Mouse (Mus musculus): ENCODE results near the gene 1110032A03Rik. TPM values are rescaled to one million over a fixed set of nuclear protein-coding genes. Genes with fewer than 3 reads are reported as not detected.

1110032A03Rik gene
- polyA plus RNA-seq (2012; rRNA removed), result 109 and 170 TPM in 2 replicates

DNA sequence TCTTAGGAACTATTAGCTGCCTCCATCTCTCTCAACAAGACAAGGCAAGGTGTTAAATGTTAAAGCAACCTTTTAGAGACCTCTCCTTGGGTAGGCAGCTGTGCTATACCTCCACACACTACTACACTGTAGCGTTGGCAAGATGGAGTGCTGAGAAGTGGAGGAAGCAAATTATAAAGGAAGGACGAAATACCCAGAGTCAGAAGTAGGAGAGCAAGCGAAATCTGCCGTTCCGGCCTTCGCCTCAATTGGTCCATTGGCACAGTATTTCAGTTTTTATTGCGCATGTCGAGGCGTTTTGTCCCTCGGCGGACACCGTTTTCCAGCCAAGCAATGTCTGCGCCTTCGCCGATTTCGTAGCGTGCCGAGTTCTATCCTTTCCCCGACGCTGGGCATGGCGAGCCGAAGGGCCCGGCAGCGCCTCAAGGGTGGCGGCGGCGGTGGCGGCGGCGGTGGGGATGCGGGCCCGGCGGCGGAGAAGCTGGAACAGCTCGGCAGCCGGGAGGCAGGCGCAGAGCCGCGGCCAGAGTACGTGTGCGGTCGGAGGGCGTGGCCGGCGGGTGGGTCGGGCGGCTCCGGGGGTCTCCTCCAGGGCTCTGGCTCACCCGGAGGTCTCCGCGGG lies at the start of gene 1110032A03Rik, which contains the start of gene Alg9:
Gene 1110032A03Rik, minus strand, starts transcription at position 530 of the 622 bp plus-strand sequence.
Gene Alg9, plus strand, starts transcription at position 29 of the 622 bp plus-strand sequence.
- DNase-seq (ENCODE audit: low read depth), result no peak

DNA sequence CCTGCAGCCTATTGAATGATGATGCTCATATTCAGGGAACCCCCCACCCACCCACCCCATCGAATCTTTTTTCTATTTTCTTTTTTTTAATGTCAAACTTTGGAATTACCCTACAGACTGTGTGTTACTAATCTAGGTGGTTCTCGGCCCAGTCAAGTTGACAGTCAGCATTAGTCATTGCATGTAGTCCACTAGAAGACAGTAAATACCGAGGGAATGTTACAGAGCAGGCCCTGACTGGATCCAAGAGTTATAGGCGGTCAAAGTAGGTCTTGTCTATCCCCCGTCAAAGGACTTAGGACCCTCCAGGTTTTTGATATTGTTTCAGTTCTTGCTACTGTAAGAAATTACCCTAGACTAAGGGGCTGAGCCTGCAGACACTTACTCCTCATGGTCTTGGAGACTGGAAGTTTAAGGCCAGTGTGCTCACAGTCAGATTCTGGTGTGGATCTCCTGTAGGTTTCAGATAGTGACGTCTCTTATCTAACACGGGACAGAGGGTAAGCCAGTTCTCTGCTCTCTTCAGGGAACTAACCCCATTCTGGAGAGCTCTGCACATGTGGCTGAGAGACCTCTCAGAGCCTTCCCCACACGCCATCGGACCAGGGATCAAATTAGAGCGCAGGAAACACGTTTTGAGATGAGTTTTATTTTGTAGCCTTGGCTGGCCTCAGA lies 48.6 kb upstream of the 1110032A03Rik start:
- DNase-seq (ENCODE audit: low read depth), result no peak

- no peak for DNase-seq (ENCODE audit: low read depth)
Observed at GRCm38 (mm10) chr9:50822216-50822615, 46.9 kb upstream of the 1110032A03Rik start.

DNA sequence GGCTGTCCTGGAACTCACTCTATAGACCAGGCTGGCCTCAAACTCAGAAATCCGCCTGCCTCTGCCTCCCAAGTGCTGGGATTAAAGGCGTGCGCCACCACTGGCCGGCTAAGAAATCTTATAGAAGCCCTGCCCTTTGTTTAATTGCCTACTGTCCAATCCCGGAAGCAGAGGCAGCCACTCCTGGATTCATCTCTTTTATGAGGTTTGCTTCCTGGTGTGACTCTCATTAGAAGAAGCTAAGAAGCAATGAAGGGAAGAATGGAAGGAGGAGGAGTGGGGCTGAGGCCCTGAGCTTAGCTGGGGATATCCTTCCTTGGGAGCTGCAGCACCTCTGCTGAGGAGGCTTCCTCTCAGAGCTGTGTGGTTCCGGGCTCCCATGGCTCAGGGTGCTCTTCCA lies 46.3 kb upstream of the 1110032A03Rik start:
- DNase-seq (ENCODE audit: low read depth), result no peak

DNA sequence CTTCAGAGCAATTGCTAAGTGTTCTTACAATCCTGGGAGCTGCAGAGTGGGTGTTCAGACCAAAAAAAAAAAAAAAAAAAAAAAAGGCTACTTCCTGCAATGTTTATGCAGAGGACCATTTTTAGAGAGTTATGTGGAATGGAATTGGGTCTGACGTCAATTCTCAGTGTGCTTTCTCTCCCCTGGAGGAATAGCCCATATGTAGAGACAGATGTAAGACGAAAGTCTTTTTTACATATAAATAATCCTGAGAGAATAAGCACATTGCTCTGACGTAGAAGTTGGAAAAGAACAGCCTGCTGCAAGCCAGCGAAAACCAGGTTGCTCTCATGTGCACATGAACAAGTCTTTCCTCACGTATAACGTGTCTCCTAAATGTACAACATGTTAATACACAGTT lies 44.4 kb upstream of the 1110032A03Rik start:
- no peak for DNase-seq (ENCODE audit: low read depth)

GRCm38 (mm10) chr9:50818050-50818449 lies 42.7 kb upstream of the 1110032A03Rik start:
- no peak for DNase-seq (ENCODE audit: low read depth)

DNA sequence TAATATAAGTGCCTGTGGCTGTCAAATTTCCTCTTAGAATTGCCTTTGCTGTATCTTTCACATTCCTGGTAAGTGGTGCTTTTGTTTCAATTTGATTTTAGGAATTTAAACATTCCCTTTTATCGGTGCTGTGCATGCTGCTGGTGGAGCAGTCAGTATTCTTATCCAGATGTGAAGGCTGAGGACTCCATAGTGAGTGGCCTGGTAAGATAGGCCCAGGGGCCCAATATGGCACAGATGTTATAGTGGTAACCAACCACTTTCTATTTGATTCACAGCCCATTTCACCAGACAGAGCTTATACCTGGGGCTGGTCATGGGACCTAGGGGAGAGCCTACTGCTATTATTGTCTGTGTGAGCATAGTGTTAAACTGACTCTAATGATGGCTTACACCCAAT lies 41.2 kb upstream of the 1110032A03Rik start:
- DNase-seq (ENCODE audit: low read depth), result no peak

DNA sequence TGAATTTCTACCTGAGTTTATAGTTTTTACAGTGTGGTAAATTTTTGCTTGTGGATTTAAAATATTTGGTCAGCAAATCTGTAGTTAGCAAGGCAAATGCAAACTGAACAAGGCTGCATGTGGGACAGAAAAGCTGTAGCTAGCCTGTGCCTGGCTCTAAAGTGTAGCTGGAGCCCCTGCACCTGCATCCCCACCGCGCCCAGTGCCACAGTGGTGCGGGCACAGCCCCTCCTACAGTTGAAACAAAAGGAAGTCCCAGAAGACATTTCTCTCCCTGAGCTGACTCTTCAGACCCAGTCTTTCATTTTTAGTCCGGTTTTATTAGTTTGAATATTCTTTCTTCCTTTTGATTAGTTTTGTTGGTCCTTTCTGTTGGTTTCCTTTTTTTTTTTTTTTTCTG lies 40.3 kb upstream of the 1110032A03Rik start:
- DNase-seq (ENCODE audit: low read depth), result no peak

DNA sequence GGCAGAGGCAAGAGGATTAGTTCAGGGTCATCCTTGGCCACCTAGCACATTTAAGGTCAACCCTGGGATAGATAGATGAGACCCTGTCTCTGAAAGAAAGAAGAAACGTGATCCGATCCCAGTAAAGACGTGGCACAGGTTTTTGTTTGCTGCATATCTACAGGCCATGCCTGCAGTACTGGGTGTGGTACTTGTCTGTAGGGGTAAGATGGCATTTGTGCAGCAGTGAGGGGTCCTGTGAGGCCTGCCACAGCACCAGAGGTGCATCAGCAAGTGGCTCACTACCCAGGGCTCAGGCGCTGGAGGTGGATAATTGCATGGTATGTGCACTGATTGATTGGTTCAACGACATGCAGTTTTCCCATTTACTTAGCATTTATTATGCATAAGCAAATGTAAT lies 38.5 kb upstream of the 1110032A03Rik start:
- DNase-seq (ENCODE audit: low read depth), result no peak

DNA sequence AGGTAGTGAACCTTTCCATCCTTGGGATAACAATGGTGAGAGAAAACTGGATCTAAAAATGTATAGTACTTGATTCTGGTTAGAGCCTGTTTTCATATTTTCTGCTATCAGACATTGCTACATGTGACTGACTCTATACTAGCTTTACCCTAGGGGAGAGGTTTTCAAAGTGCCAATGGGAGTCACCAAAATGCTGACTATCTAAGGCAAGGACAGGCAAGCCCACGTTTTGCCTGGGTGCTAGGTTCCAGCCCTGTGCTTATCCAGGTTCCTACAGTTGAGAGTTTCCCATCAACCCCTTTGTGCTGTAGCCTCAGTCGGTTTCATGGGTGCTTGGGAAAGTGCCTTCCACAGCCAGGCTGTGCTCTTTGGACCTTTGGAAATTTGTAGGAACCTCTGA lies 36.4 kb upstream of the 1110032A03Rik start:
- DNase-seq (ENCODE audit: low read depth), result no peak

- no peak for DNase-seq (ENCODE audit: low read depth)
Observed at GRCm38 (mm10) chr9:50811187-50811586, 35.9 kb upstream of the 1110032A03Rik start.

DNA sequence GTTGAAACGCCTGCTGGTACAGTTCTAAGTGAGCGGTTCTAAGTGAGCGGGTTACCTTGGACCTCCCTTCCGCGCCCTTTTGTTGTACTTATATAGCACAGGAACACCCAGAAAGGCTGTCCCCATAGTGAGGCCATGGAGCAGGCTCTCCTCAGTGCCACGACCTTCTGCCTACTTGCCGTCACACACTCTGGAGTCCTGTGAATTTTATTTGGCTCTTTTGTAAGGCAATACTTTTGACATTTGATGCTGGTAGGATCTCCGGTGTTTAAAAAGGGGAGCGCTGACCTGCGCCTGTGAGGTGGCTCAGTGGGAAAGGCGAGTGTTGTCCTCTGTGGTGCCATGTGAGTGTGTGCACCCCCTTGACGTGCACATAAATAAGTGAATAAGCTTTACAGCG lies 33.8 kb upstream of the 1110032A03Rik start:
- no peak for DNase-seq (ENCODE audit: low read depth)

GRCm38 (mm10) chr9:50808471-50808870 lies 33.2 kb upstream of the 1110032A03Rik start:
- DNase-seq (ENCODE audit: low read depth), result no peak

GRCm38 (mm10) chr9:50803055-50803671 lies 27.8 kb upstream of the 1110032A03Rik start:
- no peak for DNase-seq (ENCODE audit: low read depth)

- DNase-seq (ENCODE audit: low read depth), result no peak
Observed at GRCm38 (mm10) chr9:50800985-50801384, 25.7 kb upstream of the 1110032A03Rik start.

DNA sequence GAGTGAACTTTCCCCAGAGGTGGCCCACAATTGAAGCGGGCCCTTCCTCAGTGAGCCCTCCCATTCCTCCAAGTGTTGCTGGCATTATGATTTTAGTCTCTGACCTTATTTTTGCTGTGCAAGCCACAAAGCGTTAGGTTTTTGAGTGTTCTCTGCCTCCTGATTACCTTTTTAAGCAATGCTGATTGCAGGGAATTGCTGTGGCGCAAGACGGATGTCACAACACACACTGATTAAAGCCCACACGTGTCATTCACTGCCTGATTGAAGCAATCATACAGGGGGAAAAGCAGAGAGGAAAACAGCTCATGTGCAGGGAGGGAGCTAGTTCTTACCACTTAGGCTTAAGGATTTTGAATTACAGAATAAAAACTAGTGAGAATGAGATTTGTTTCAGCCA lies 23.0 kb upstream of the 1110032A03Rik start:
- DNase-seq (ENCODE audit: low read depth), result peak; percentile 49

DNA sequence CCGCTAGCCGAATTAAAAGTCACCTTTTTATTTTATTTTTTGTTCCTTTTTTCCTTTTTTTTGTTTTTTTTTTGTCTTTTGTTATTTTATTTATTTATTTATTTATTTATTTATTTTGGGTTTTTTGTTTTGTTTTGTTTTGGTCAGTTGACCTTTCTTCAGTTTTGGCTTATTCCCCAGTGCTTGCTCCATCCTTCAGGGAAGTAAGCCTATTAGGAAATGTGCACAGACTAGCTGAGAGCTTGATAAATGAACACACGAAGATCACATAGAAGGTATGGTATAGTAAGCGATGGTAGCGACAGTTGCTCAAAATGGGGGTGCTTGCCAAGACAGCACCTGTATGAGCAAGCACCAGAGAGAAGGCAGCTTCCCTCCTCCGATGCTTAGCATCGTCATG lies 22.3 kb upstream of the 1110032A03Rik start:
- DNase-seq (ENCODE audit: low read depth), result no peak

- DNase-seq (ENCODE audit: low read depth), result no peak
Observed at GRCm38 (mm10) chr9:50796776-50797175, 21.5 kb upstream of the 1110032A03Rik start.

GRCm38 (mm10) chr9:50795266-50795665 lies 19.9 kb upstream of the 1110032A03Rik start:
- no peak for DNase-seq (ENCODE audit: low read depth)

DNA sequence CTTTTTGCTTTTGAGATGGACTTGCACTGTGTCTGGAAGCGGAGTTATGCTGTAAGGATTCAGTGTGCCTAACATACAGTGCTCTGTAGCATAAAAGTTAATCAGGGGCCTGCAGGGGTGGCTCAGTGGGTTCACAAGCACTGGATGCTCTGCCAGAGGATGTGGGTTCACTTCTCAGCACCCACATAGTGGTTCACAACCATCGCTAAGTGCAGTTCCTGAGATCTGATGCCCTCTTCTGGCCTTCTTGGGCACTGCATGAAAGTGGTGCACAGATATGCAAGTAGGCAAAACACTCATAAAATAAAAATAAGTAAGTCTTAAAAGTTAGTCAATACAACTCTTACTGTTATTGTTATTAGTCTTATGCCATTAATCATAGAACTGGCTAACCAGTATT lies 6.8 kb upstream of the 1110032A03Rik start:
- DNase-seq (ENCODE audit: low read depth), result no peak

DNA sequence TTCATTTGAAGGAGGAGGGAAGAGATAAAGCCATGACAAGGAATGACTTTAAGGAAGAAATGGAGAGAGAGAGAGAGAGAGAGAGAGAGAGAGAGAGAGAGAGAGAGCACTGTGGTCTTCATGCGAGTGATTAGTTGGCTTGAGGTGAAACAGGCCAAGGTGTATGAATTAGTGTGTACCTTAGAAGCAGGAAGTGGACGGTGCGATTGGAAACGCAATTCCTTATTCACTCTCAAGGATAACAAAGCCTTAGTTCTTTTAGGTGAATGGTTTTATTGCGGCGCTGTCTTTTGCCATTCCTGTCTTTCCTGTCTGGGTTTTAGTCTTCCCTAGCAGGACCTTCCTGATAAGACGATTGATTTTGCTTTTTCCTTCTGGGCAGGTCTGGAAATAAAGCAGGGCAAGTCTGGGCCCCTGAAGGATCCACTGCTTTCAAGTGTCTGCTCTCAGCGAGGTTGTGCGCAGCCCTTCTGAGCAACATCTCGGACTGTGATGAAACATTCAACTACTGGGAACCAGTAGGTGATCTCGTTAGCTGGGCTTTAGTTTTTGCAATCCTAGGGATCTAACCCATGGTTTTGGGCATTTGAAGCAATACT lies 941 bp upstream of the 1110032A03Rik start:
- no peak for DNase-seq (ENCODE audit: low read depth)

DNA sequence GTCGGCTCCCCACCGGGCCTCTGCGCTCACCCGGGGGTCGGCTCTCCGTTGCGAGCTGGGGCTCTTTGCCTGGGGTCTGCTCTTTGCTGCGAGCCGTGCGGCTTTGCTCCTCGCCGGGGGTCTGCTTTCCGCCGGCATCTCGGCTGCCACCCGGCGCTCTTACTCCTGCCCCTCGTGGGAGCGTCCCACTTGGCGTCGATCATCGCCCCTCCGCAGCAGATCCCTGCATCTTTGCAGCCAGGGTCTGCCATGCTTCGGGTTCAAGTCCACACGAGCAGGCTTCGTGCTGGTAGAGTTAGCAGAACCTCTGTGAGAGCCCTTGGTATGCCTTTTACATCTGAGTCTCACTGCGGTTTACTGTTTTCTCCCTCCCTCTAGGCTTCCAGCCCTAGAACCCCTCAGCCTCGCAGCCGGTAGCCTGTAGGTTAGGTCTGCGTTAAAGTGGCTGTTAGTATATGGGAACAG lies 374 bp upstream of the 1110032A03Rik start:
- no peak for DNase-seq (ENCODE audit: low read depth)

Data from gonadal fat pad, adult 2 months (tissue).